Mouse (Mus musculus): ENCODE data around the gene S100a2. TPM values are rescaled to one million over a fixed set of nuclear protein-coding genes. Genes with fewer than 3 reads are reported as not detected.

Gene S100a2
- total and polyA plus RNA-seq, 3 experiments = not detected

DNA sequence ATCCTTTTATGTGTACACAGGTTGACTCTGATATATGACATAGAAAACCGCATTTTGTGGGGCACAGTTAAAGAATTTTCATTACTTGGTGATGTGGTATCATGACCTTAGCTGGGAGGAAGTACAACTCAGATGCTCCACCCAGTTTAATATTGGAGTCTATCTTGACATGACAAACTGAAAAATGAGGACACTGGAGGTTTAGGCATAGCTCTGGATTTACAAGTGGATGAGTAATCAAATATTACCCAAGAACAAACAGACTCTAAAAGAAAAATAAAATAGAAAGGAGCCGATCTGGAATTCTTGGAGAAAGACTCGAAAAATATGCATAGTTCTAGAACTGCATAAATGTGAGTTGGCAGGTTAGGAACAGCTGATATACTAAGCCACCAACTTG is 14.7 kb upstream of the S100a2 start:
- H3K27ac ChIP-seq (ENCODE audit: control insufficient read depth, low read depth, low read length) = no peak overlapping the region
- H3K9ac ChIP-seq (ENCODE audit: control insufficient read depth, low read depth, low read length, poor library complexity, severe bottlenecking) = no peak overlapping the region
- no peak for DNase-seq (ENCODE audit: low read depth, low spot score)
- TF ChIP-seq MAZ (IDR thresholded peaks at IDR 0.05; ENCODE audit: low read depth, low read length) (no peak), ELF1 (IDR thresholded peaks at IDR 0.05; ENCODE audit: low read depth, low read length) (no peak), POLR2A (IDR thresholded peaks at IDR 0.05; ENCODE audit: control insufficient read depth in 1 of 2, insufficient read depth in 1 of 2, low read depth in 1 of 2, low read length in 2 of 2, poor library complexity in 1 of 2) (no peak), MXI1 (IDR thresholded peaks at IDR 0.05; ENCODE audit: low read depth, low read length) (no peak), MAFK (IDR thresholded peaks at IDR 0.05; ENCODE audit: borderline replicate concordance, low read depth, low read length) (no peak), USF2 (IDR thresholded peaks at IDR 0.05; ENCODE audit: borderline replicate concordance in 1 of 2, insufficient read depth in 1 of 2, low read depth in 1 of 2, low read length in 2 of 2) (no peak), ZMIZ1 (IDR thresholded peaks at IDR 0.05; ENCODE audit: low read depth, low read length) (no peak), TAL1 (IDR thresholded peaks at IDR 0.05; ENCODE audit: low read length) (no peak), HCFC1 (IDR thresholded peaks at IDR 0.05; ENCODE audit: low read depth, low read length) (no peak), CTCF (IDR thresholded peaks at IDR 0.05 in 2 of 3, conservative IDR thresholded peaks at IDR 0.05 in 1 of 3; ENCODE audit: control insufficient read depth in 1 of 3, insufficient read depth in 1 of 3, low read depth in 2 of 3, low read length in 3 of 3, poor library complexity in 1 of 3, severe bottlenecking in 1 of 3) (no peak), TCF12 (IDR thresholded peaks at IDR 0.05; ENCODE audit: low read depth, low read length) (no peak), RAD21 (IDR thresholded peaks at IDR 0.05; ENCODE audit: low read depth, low read length) (no peak), TBP (IDR thresholded peaks at IDR 0.05; ENCODE audit: low read depth, low read length) (no peak), MYB (IDR thresholded peaks at IDR 0.05; ENCODE audit: low read depth, low read length) (no peak), NELFE (IDR thresholded peaks at IDR 0.05; ENCODE audit: low read depth, low read length) (no peak), ZKSCAN1 (IDR thresholded peaks at IDR 0.05; ENCODE audit: low read depth, low read length) (no peak), ZNF384 (IDR thresholded peaks at IDR 0.05; ENCODE audit: low read depth, low read length) (no peak), SMC3 (IDR thresholded peaks at IDR 0.05; ENCODE audit: low read depth, low read length) (no peak)
- H3K27me3 ChIP-seq (ENCODE audit: control insufficient read depth in 1 of 2, insufficient read depth in 2 of 2, low read length in 2 of 2) = peaks cover 20 to 33% of the 10 kb centered on the region in 2 experiments
- H3K79me2 ChIP-seq (ENCODE audit: control insufficient read depth, insufficient read depth, low read length, poor library complexity) = no peaks in the 10 kb centered on the region
- no peaks in the 10 kb centered on the region for H3K36me3 ChIP-seq (ENCODE audit: control insufficient read depth in 1 of 2, insufficient read depth in 2 of 2, low read length in 2 of 2)
- no peak overlapping the region for H3K4me3 ChIP-seq (ENCODE audit: control insufficient read depth in 1 of 2, insufficient read depth in 1 of 2, low read depth in 2 of 2, low read length in 2 of 2)
- H3K4me1 ChIP-seq (ENCODE audit: control insufficient read depth in 1 of 2, insufficient read depth in 2 of 2, low read length in 2 of 2) = no peaks in the 10 kb centered on the region
- H3K9me3 ChIP-seq (replicated peaks; ENCODE audit: insufficient read depth, low read length) = no peaks in the 10 kb centered on the region

DNA sequence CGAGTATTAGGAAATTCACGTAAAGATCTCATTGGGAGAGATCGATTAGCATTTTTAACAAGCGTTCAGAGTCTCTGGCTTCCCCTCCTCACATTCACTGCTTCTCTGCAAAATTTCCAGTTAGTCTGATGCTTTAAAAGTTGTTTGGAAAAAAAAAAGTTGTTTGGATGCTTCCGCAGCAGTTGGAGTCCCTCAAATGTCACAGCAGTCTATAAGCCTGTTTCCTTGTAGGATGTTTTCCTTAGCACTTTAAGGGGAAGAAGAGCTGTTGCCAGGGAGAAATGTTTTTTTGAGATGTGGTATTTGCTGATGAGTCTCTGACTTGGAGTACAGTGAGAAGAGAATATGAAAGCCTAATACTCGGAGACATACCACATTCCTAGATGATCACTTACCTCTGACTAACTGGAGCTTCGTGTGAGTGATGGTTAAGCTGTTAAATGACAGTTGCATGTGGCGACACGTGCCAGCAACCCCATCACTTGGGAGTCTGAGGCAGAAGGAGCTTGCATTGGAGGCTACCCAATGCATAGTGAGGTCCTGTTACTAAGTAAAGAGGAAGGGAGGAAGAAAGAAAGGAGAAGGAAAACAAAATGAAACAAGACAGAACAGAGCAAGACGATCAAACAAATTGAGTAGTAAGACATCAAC is 13.6 kb upstream of the S100a2 start:
- Histone ChIP-seq H3K27me3 (ENCODE audit: control insufficient read depth in 1 of 2, insufficient read depth in 2 of 2, low read length in 2 of 2) (peaks cover 20 to 33% of the 10 kb centered on the region in 2 experiments), H3K9me3 (replicated peaks; ENCODE audit: insufficient read depth, low read length) (no peaks in the 10 kb centered on the region), H3K4me3 (ENCODE audit: control insufficient read depth in 1 of 2, insufficient read depth in 1 of 2, low read depth in 2 of 2, low read length in 2 of 2) (no peak overlapping the region), H3K27ac (ENCODE audit: control insufficient read depth, low read depth, low read length) (no peak overlapping the region), H3K4me1 (ENCODE audit: control insufficient read depth in 1 of 2, insufficient read depth in 2 of 2, low read length in 2 of 2) (no peaks in the 10 kb centered on the region), H3K36me3 (ENCODE audit: control insufficient read depth in 1 of 2, insufficient read depth in 2 of 2, low read length in 2 of 2) (no peaks in the 10 kb centered on the region), H3K9ac (ENCODE audit: control insufficient read depth, low read depth, low read length, poor library complexity, severe bottlenecking) (no peak overlapping the region), H3K79me2 (ENCODE audit: control insufficient read depth, insufficient read depth, low read length, poor library complexity) (no peaks in the 10 kb centered on the region)
- DNase-seq (ENCODE audit: low read depth, low spot score) = no peak
- TF ChIP-seq CHD1 (IDR thresholded peaks at IDR 0.05; ENCODE audit: low read depth, low read length) = no peak
- no peak for TF ChIP-seq RCOR1 (IDR thresholded peaks at IDR 0.05; ENCODE audit: low read depth, low read length)
- no peak for TF ChIP-seq RAD21 (IDR thresholded peaks at IDR 0.05; ENCODE audit: low read depth, low read length)
- TF ChIP-seq KAT2A (conservative IDR thresholded peaks at IDR 0.05; ENCODE audit: low read depth, low read length) = no peak
